30 mouse cellular contexts compared by ENCODE assay signal in genomic region chr16:92387692-92388091, GRCm38 (mm10). TPM values are rescaled to one million over a fixed set of nuclear protein-coding genes. Genes with fewer than 3 reads are reported as not detected.
"Had no signal": no experiment of that assay in that cellular context is flagged by ENCODE, and none has a peak within 500 bp of the region (broad histone marks: within the 10 kb centered on the region; RNA-seq: fewer than 3 reads in every experiment).

No protein-coding gene starts in this region.

- H3K9me3 ChIP-seq: heart, embryonic 10.5 days; heart, embryonic 12.5 days; hindbrain, embryonic 10.5 days; hindbrain, embryonic 12.5 days; intestine, embryonic 15.5 days; limb, embryonic 10.5 days; limb, embryonic 12.5 days had no signal

- ATAC-seq: hindbrain, embryonic 16.5 days; inflammation-experienced regulatory T-cells, adult 6 months; intestine, embryonic 15.5 days; intestine, postnatal 0 days had no signal

- H3K4me3 ChIP-seq: gastrocnemius, adult 2 months; heart, embryonic 10.5 days; heart, embryonic 12.5 days; hindbrain, embryonic 10.5 days; hindbrain, embryonic 12.5 days; intestine, embryonic 15.5 days; layer of hippocampus, adult 2 months; left cerebral cortex, adult 2 months; limb, embryonic 10.5 days; limb, embryonic 12.5 days had no signal

- H3K27me3 ChIP-seq: heart, embryonic 12.5 days; hindbrain, embryonic 12.5 days; intestine, embryonic 15.5 days; limb, embryonic 12.5 days had no signal

- H3K36me3 ChIP-seq: intestine, embryonic 15.5 days had no signal

- H3K4me1 ChIP-seq: intestine, embryonic 15.5 days had no signal

- H3K9ac ChIP-seq: heart, embryonic 12.5 days; hindbrain, embryonic 12.5 days; hindbrain, embryonic 14.5 days; intestine, embryonic 15.5 days; limb, embryonic 12.5 days had no signal

- H3K4me2 ChIP-seq: heart, embryonic 12.5 days; hindbrain, embryonic 12.5 days; hindbrain, embryonic 14.5 days; intestine, embryonic 15.5 days; limb, embryonic 12.5 days had no signal

- DNase-seq: gastrocnemius, adult 2 months; gastrocnemius, postnatal 10 days; gastrocnemius, postnatal 25 days; heart, adult 18-20 months; heart, postnatal 10 days; heart, postnatal 4 days; kidney, adult 18-20 months; kidney, adult 8-10 months; kidney, postnatal 10 days; kidney, postnatal 25 days; kidney, postnatal 4 days had no signal

- H3K27ac ChIP-seq: gastrocnemius, adult 2 months; heart, embryonic 10.5 days; hindbrain, embryonic 10.5 days; hindbrain, embryonic 12.5 days; hindbrain, embryonic 14.5 days; intestine, embryonic 15.5 days; layer of hippocampus, adult 2 months; left cerebral cortex, adult 2 months; limb, embryonic 10.5 days; limb, embryonic 12.5 days had no signal

RNA-seq across cellular contexts. Expression of gene Kcne1, which starts 28.4 kb away (rescaled TPM):
- total RNA-seq: gastrocnemius, adult 2 months; gastrocnemius, postnatal 10 days; gastrocnemius, postnatal 25 days; gastrocnemius, postnatal 4 days; granulocyte monocyte progenitor cell, adult 5-6 weeks; layer of hippocampus, adult 2 months; layer of hippocampus, postnatal 10 days; layer of hippocampus, postnatal 25 days; left cerebral cortex, adult 2 months; left cerebral cortex, postnatal 14 days; left cerebral cortex, postnatal 36 days had no signal
- polyA plus RNA-seq: inflammation-experienced regulatory T-cells, adult 6 months; intestine, postnatal 0 days; limb, embryonic 12.5 days had no signal
